Mouse (Mus musculus): ENCODE data around the gene Asic4. TPM values are rescaled to one million over a fixed set of nuclear protein-coding genes. Genes with fewer than 3 reads are reported as not detected.

The Asic4 gene
- polyA plus RNA-seq, 1 experiment from 2014 or later: 0.11 TPM

- Histone ChIP-seq H3K9me3 (replicated peaks; ENCODE audit: control insufficient read depth, low read length) (no peaks in the 10 kb centered on the region), H3K36me3 (ENCODE audit: control insufficient read depth, insufficient read depth, low read length) (peaks cover 48% of the 10 kb centered on the region)
These were observed 48.7 kb downstream of the Asic4 start for GRCm38 (mm10) chr1:75498897-75499296.

GRCm38 (mm10) chr1:75499441-75499840, 49.2 kb downstream of the Asic4 start:
- Histone ChIP-seq H3K4me1 (ENCODE audit: control insufficient read depth, insufficient read depth, low read length) (peaks cover 14% of the 10 kb centered on the region), H3K36me3 (ENCODE audit: control insufficient read depth, insufficient read depth, low read length) (peaks cover 48% of the 10 kb centered on the region), H3K27ac (ENCODE audit: low read depth, low read length) (no peak overlapping the region), H3K9ac (ENCODE audit: low read depth, low read length) (no peak overlapping the region), H3K4me3 (ENCODE audit: low read depth, low read length) (no peak overlapping the region), H3K27me3 (ENCODE audit: control insufficient read depth, insufficient read depth, low read length) (no peaks in the 10 kb centered on the region), H3K4me2 (no peak overlapping the region), H3K9me3 (replicated peaks; ENCODE audit: control insufficient read depth, low read length) (no peaks in the 10 kb centered on the region)
- 73% methylated on average over 7 of the region's 7 CpGs for WGBS (ENCODE audit: insufficient replicate concordance)
- no peak for ATAC-seq (replicated peaks; ENCODE audit: insufficient number of reproducible peaks, low FRiP score, low TSS enrichment)

More at GRCm38 (mm10) chr1:75498897-75499296, 48.7 kb downstream of the Asic4 start:
- no peak overlapping the region for H3K4me3 ChIP-seq (ENCODE audit: low read depth, low read length)
- no peak overlapping the region for H3K9ac ChIP-seq (ENCODE audit: low read depth, low read length)
- H3K27ac ChIP-seq (ENCODE audit: low read depth, low read length): no peak overlapping the region
- WGBS (ENCODE audit: insufficient replicate concordance): 80% methylated on average over 4 of the region's 4 CpGs
- H3K4me1 ChIP-seq (ENCODE audit: control insufficient read depth, insufficient read depth, low read length): peaks cover 8% of the 10 kb centered on the region
- H3K4me2 ChIP-seq: no peak overlapping the region
- ATAC-seq (replicated peaks; ENCODE audit: insufficient number of reproducible peaks, low FRiP score, low TSS enrichment): no peak
- no peaks in the 10 kb centered on the region for H3K27me3 ChIP-seq (ENCODE audit: control insufficient read depth, insufficient read depth, low read length)

GRCm38 (mm10) chr1:75501905-75502304, 51.7 kb downstream of the Asic4 start:
- Histone ChIP-seq H3K9ac (ENCODE audit: low read depth, low read length) (no peak overlapping the region), H3K36me3 (ENCODE audit: control insufficient read depth, insufficient read depth, low read length) (peaks cover 44% of the 10 kb centered on the region), H3K4me3 (ENCODE audit: low read depth, low read length) (no peak overlapping the region), H3K27ac (ENCODE audit: low read depth, low read length) (no peak overlapping the region), H3K9me3 (replicated peaks; ENCODE audit: control insufficient read depth, low read length) (no peaks in the 10 kb centered on the region), H3K4me1 (ENCODE audit: control insufficient read depth, insufficient read depth, low read length) (peaks cover 22% of the 10 kb centered on the region), H3K27me3 (ENCODE audit: control insufficient read depth, insufficient read depth, low read length) (no peaks in the 10 kb centered on the region), H3K4me2 (no peak overlapping the region)
- WGBS (ENCODE audit: insufficient replicate concordance): 85% methylated on average over 9 of the region's 9 CpGs
- ATAC-seq (replicated peaks; ENCODE audit: insufficient number of reproducible peaks, low FRiP score, low TSS enrichment): no peak

GRCm38 (mm10) chr1:75502945-75503650, 52.9 kb downstream of the Asic4 start:
- WGBS (ENCODE audit: insufficient replicate concordance): 75% methylated on average over 25 of the region's 25 CpGs
- no peaks in the 10 kb centered on the region for H3K27me3 ChIP-seq (ENCODE audit: control insufficient read depth, insufficient read depth, low read length)
- peak overlapping the region; percentile 78 for H3K4me3 ChIP-seq (ENCODE audit: low read depth, low read length)
- ATAC-seq (replicated peaks; ENCODE audit: insufficient number of reproducible peaks, low FRiP score, low TSS enrichment): no peak
- H3K4me2 ChIP-seq: peak overlapping the region; percentile 65
- peaks cover 35% of the 10 kb centered on the region for H3K36me3 ChIP-seq (ENCODE audit: control insufficient read depth, insufficient read depth, low read length)
- H3K27ac ChIP-seq (ENCODE audit: low read depth, low read length): no peak overlapping the region
- peak overlapping the region; percentile 54; the same call in 1 of the 2 replicates for H3K9ac ChIP-seq (ENCODE audit: low read depth, low read length)
- H3K4me1 ChIP-seq (ENCODE audit: control insufficient read depth, insufficient read depth, low read length): peaks cover 33% of the 10 kb centered on the region
- no peaks in the 10 kb centered on the region for H3K9me3 ChIP-seq (replicated peaks; ENCODE audit: control insufficient read depth, low read length)

GRCm38 (mm10) chr1:75503651-75503980, 53.4 kb downstream of the Asic4 start:
- Histone ChIP-seq H3K4me2 (peak overlapping the region; percentile 65), H3K9me3 (replicated peaks; ENCODE audit: control insufficient read depth, low read length) (no peaks in the 10 kb centered on the region), H3K9ac (ENCODE audit: low read depth, low read length) (peak overlapping the region; percentile 54; the same call in 1 of the 2 replicates), H3K4me3 (ENCODE audit: low read depth, low read length) (peak overlapping the region; percentile 78), H3K36me3 (ENCODE audit: control insufficient read depth, insufficient read depth, low read length) (peaks cover 31% of the 10 kb centered on the region), H3K27ac (ENCODE audit: low read depth, low read length) (no peak overlapping the region), H3K27me3 (ENCODE audit: control insufficient read depth, insufficient read depth, low read length) (no peaks in the 10 kb centered on the region), H3K4me1 (ENCODE audit: control insufficient read depth, insufficient read depth, low read length) (peaks cover 33% of the 10 kb centered on the region)
- ATAC-seq (replicated peaks; ENCODE audit: insufficient number of reproducible peaks, low FRiP score, low TSS enrichment): no peak
- 52% methylated on average over 23 of the region's 23 CpGs for WGBS (ENCODE audit: insufficient replicate concordance)

- no peaks in the 10 kb centered on the region for H3K27me3 ChIP-seq (ENCODE audit: control insufficient read depth, insufficient read depth, low read length)
- WGBS (ENCODE audit: insufficient replicate concordance): 46% methylated on average over 9 of the region's 9 CpGs
- peaks cover 24% of the 10 kb centered on the region for H3K36me3 ChIP-seq (ENCODE audit: control insufficient read depth, insufficient read depth, low read length)
- peaks cover 36% of the 10 kb centered on the region for H3K4me1 ChIP-seq (ENCODE audit: control insufficient read depth, insufficient read depth, low read length)
- H3K9me3 ChIP-seq (replicated peaks; ENCODE audit: control insufficient read depth, low read length): no peaks in the 10 kb centered on the region
- ATAC-seq (replicated peaks; ENCODE audit: insufficient number of reproducible peaks, low FRiP score, low TSS enrichment): no peak
- no peak overlapping the region for H3K27ac ChIP-seq (ENCODE audit: low read depth, low read length)
- H3K4me2 ChIP-seq: peak overlapping the region; percentile 65
- peak overlapping the region; percentile 78 for H3K4me3 ChIP-seq (ENCODE audit: low read depth, low read length)
- H3K9ac ChIP-seq (ENCODE audit: low read depth, low read length): peak overlapping the region; percentile 97
These were observed 54.2 kb downstream of the Asic4 start for GRCm38 (mm10) chr1:75504256-75505045.

- Histone ChIP-seq H3K4me2 (peak overlapping the region; percentile 65), H3K4me1 (ENCODE audit: control insufficient read depth, insufficient read depth, low read length) (peaks cover 45% of the 10 kb centered on the region), H3K27me3 (ENCODE audit: control insufficient read depth, insufficient read depth, low read length) (no peaks in the 10 kb centered on the region), H3K4me3 (ENCODE audit: low read depth, low read length) (peak overlapping the region; percentile 78), H3K9me3 (replicated peaks; ENCODE audit: control insufficient read depth, low read length) (no peaks in the 10 kb centered on the region), H3K36me3 (ENCODE audit: control insufficient read depth, insufficient read depth, low read length) (peaks cover 24% of the 10 kb centered on the region), H3K9ac (ENCODE audit: low read depth, low read length) (peak overlapping the region; percentile 97), H3K27ac (ENCODE audit: low read depth, low read length) (peak overlapping the region; percentile 100)
- ATAC-seq (replicated peaks; ENCODE audit: insufficient number of reproducible peaks, low FRiP score, low TSS enrichment): peak; percentile 12; the same call in 1 of the 2 replicates
- WGBS (ENCODE audit: insufficient replicate concordance): under 1% methylated on average over 83 of the region's 84 CpGs
These were observed 55.1 kb downstream of the Asic4 start for GRCm38 (mm10) chr1:75505159-75505955.
